Mouse (Mus musculus) forebrain, postnatal 0 days (tissue): Measurements from ENCODE around the gene Ndufv1. TPM values are rescaled to one million over a fixed set of nuclear protein-coding genes. Genes with fewer than 3 reads are reported as not detected.

Source experiments
- ATAC-seq: fragments of 200-750 bp; cut with Nextera tagmentation; 2 replicates; pipeline ENCODE4 v1.8.0; 2017; ENCODE audit warnings: mild to moderate bottlenecking, moderate library complexity
- DNase-seq: peaks from one replicate; pipeline ENCODE4 v3.0.0-alpha.2; 2015
- H3K27ac ChIP-seq: fragments of 300-500 bp; sonication (generic); 2 replicates; pipeline ENCODE4 v1.5.1; 2014; ENCODE audit warnings: low read depth, mild to moderate bottlenecking, antibody characterized with exemption, low read length, moderate library complexity, mixed read lengths
- H3K27me3 ChIP-seq: fragments of 300-500 bp; sonication (generic); 2 replicates; pipeline ENCODE4 v1.6.1; 2014; ENCODE audit warnings: mild to moderate bottlenecking, low read length, mixed read lengths; ENCODE audit not compliant: insufficient read depth
- H3K36me3 ChIP-seq: fragments of 300-500 bp; sonication (generic); 2 replicates; pipeline ENCODE4 v1.6.1; 2014; ENCODE audit warnings: mild to moderate bottlenecking, moderate library complexity; ENCODE audit not compliant: insufficient read depth
- H3K4me1 ChIP-seq: fragments of 300-500 bp; sonication (generic); 2 replicates; pipeline ENCODE4 v1.6.1; 2014; ENCODE audit warnings: antibody characterized with exemption; ENCODE audit not compliant: insufficient read depth
- H3K4me2 ChIP-seq: fragments of 300-500 bp; sonication (generic); 2 replicates; pipeline ENCODE4 v1.6.1; 2014; ENCODE audit warnings: low read depth, mild to moderate bottlenecking, moderate library complexity
- H3K4me3 ChIP-seq: fragments of 300-500 bp; sonication (generic); 2 replicates; pipeline ENCODE4 v1.5.1; 2014; ENCODE audit warnings: low read depth, low read length, mixed read lengths
- H3K9ac ChIP-seq: fragments of 300-500 bp; sonication (generic); 2 replicates; pipeline ENCODE4 v1.6.1; 2014; ENCODE audit warnings: mild to moderate bottlenecking
- H3K9me3 ChIP-seq: fragments of 300-500 bp; sonication (generic); 2 replicates; pipeline ENCODE4 v1.6.1; 2016; ENCODE audit warnings: low read length
- CTCF ChIP-seq: sonication (generic); IDR thresholded peaks from 2 replicates; pipeline ENCODE4 v1.5.1; 2016; ENCODE audit warnings: antibody characterized with exemption, control low read depth, low read depth
- WGBS: fragments of 180-500 bp; shearing (Covaris S2); extraction: QIAGEN DNeasy Blood & Tissue Kit; methylation state at CpG from one replicate; pipeline ENCODE4 v1.1.7; 2014; 5-methylcytosine and 5-hydroxymethylcytosine counted together
- polyA plus RNA-seq: library from polyadenylated mRNA; unstranded; fragments of >200 nt; fragmentation: Nextera tagmentation; extraction: Ambion mirVana; gene quantifications from 2 replicates; pipeline ENCODE4 v1.2.1, GENCODE M21; 2015
- total RNA-seq: library from RNA; depleted of rRNA; stranded (reverse); fragments of >200 nt; gene quantifications from 2 replicates; pipeline ENCODE4 v1.2.3, GENCODE M21; 2014

The Ndufv1 gene
- total and polyA plus RNA-seq, 2 experiments from 2014 or later: 250 to 268 TPM

DNA sequence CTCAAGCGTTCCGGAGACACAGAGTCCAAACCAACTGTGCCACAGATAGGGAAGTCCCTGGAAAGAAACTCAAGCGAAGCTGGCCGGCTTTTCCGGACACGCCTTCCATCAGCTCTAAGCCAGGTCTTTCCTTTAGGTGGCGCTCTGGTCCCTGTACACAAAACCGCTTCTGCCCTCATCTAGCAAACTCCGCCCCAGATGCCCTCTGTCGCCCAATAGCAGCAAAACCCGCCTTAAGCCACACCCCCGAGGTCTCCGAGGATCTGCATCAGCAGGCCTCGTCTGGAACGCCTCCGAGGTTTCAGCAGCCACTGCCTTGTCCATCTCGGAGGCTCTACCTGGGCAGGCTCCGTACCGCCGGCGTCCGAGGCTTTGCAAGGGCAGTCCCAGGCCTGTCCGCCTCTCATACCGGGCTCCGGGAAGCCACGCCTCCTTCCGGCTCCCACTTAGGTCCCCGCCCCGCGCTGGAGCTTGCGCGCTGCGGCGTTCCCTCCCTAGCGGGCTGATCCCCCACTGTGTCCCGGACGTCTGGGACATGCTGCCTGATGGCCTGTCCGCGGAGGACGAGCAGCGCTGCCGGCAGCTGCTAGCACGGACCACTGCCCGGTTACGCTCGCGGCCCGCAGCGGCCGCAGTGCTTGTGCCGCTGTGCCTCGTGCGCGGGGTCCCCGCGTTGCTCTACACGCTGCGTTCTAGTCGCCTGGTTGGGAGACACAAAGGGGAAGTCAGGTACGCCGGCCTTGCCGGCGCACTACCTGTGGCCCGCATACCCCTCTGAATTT lies 12.3 kb downstream of the Ndufv1 start, which contains the start of the genes Nudt8 and Gm49405:
Gene Nudt8, plus strand, starts transcription at position 462 of the 782 bp plus-strand sequence.
Gene Gm49405, plus strand, starts transcription at position 508 of the 782 bp plus-strand sequence.
- Histone ChIP-seq H3K36me3 (no peaks in the 10 kb centered on the region), H3K9ac (peak within 1 kb of the TSS; percentile 93), H3K27ac (peak within 1 kb of the TSS; percentile 91), H3K27me3 (no peaks in the 10 kb centered on the region), H3K4me2 (peak within 1 kb of the TSS; percentile 86), H3K4me1 (peaks cover 10% of the 10 kb centered on the region; the same call in 1 of the 2 replicates), H3K4me3 (peak within 1 kb of the TSS; percentile 77), H3K9me3 (no peaks in the 10 kb centered on the region)
- peak; percentile 83 for TF ChIP-seq CTCF
- WGBS: under 1% methylated on average over 64 of the region's 64 CpGs
- DNase-seq (peak; percentile 96), ATAC-seq (peak; percentile 93)

DNA sequence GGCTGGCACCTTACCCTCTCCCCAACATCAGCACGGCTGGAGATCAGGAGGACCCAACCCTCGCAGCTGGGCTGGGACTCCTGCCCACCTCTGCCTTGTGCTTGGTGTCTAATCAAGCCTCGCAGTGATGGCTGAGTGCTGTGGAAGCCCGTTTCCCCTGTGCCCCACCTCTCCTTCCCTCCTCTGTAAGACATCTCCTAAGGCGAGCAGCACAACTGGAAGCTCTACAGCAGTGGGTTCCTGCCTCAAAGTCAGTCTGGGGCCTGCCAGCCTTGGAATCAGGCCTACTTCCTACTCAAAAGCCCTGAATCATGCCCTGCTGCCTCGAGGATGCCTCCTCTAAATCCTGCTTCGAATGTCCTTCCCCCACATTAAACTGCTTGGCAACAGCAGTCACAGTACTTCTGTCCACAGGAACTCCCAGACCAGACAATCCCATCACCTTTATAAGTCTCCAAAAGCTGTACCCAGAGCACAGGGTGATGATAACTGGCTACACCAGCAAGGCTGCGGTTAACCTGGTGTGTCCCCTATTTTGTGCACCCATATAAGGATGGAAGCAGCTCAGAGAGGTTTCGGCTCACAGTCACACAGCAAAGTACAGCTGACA lies 13.4 kb downstream of the Ndufv1 start:
- H3K4me2 ChIP-seq: peak overlapping the region; percentile 86; the same call in 1 of the 2 replicates
- H3K27me3 ChIP-seq: no peaks in the 10 kb centered on the region
- no peaks in the 10 kb centered on the region for H3K9me3 ChIP-seq
- H3K36me3 ChIP-seq: no peaks in the 10 kb centered on the region
- ATAC-seq (no peak), DNase-seq (no peak)
- no peak overlapping the region for H3K9ac ChIP-seq
- no peak overlapping the region for H3K27ac ChIP-seq
- H3K4me3 ChIP-seq: no peak overlapping the region
- H3K4me1 ChIP-seq: peaks cover 10% of the 10 kb centered on the region; the same call in 1 of the 2 replicates
- no peak for TF ChIP-seq CTCF
- WGBS: 88% methylated on average over 9 of the region's 9 CpGs

DNA sequence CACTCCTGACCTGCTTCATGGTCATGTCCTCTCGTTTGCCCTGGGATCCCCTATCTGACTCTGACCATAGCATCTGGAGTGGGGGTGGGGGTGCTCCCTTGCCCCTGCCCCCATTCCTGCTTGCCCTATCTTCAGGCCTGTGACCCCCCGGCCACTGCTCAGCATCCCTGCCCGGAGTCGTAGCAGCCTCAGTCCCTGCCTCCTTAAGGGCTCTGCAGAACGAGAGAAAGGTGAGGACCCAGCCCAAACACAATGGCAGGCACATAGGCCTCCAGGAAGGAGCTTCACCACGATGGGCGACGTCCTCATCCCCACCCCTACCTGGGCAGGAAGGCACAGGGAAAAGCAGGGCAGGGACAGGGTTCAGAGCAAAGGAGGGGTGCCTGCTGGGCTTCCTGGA lies 14.3 kb downstream of the Ndufv1 start:
- Histone ChIP-seq H3K9me3 (no peaks in the 10 kb centered on the region), H3K27ac (no peak overlapping the region), H3K9ac (no peak overlapping the region), H3K4me1 (peaks cover 10% of the 10 kb centered on the region; the same call in 1 of the 2 replicates), H3K36me3 (no peaks in the 10 kb centered on the region), H3K4me2 (no peak overlapping the region), H3K4me3 (no peak overlapping the region), H3K27me3 (no peaks in the 10 kb centered on the region)
- DNase-seq: no peak
- no peak for TF ChIP-seq CTCF
- ATAC-seq: no peak
- WGBS: 78% methylated on average over 8 of the region's 8 CpGs

DNA sequence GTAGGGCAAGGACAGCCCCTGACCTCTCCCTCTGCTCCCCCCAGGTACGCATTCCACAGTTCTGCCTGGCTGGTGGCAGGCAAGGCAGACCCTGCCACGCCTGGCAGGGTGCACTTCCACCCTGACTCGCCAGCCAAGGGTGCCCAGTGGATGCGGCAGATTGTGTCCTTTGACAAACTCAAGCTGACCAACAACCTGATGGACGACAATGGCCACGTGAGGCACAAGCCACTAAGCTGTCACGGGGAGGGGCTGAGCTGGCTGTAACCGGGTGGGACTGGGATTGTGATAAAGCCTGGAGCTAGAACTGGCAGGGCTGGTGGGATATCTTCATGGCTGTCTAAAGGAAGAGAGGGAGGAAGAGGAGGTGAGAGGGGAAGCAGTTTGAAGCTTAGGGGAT lies 15.4 kb downstream of the Ndufv1 start:
- ATAC-seq (no peak), DNase-seq (no peak)
- Histone ChIP-seq H3K4me3 (no peak overlapping the region), H3K4me1 (peaks cover 10% of the 10 kb centered on the region; the same call in 1 of the 2 replicates), H3K36me3 (no peaks in the 10 kb centered on the region), H3K27ac (no peak overlapping the region), H3K27me3 (no peaks in the 10 kb centered on the region), H3K4me2 (no peak overlapping the region), H3K9me3 (no peaks in the 10 kb centered on the region), H3K9ac (no peak overlapping the region)
- WGBS: 66% methylated on average over 8 of the region's 8 CpGs
- TF ChIP-seq CTCF: no peak

DNA sequence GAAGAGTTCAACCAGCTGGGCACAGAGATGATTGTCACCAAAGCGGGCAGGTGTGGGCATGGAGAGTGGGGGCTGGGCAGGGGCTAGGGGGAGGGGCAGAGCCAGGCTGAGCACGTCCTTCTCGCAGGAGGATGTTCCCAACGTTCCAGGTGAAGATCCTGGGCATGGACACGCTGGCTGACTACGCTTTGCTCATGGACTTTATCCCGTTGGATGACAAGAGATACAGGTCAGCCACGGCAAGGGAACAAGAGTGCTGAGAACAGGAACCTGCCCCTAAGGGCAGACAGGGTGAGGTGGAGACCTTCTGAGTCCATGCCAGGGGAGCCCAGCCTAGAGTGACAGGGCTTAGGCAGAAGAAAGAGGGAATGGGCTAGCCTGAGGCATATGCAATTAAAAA lies 15.9 kb downstream of the Ndufv1 start:
- WGBS: 88% methylated on average over 8 of the region's 8 CpGs
- H3K27me3 ChIP-seq: no peaks in the 10 kb centered on the region
- no peak overlapping the region for H3K9ac ChIP-seq
- H3K4me1 ChIP-seq: peaks cover 9% of the 10 kb centered on the region; the same call in 1 of the 2 replicates
- DNase-seq (no peak), ATAC-seq (no peak)
- H3K27ac ChIP-seq: no peak overlapping the region
- no peaks in the 10 kb centered on the region for H3K36me3 ChIP-seq
- no peak overlapping the region for H3K4me3 ChIP-seq
- no peak overlapping the region for H3K4me2 ChIP-seq
- H3K9me3 ChIP-seq: no peaks in the 10 kb centered on the region
- no peak for TF ChIP-seq CTCF

DNA sequence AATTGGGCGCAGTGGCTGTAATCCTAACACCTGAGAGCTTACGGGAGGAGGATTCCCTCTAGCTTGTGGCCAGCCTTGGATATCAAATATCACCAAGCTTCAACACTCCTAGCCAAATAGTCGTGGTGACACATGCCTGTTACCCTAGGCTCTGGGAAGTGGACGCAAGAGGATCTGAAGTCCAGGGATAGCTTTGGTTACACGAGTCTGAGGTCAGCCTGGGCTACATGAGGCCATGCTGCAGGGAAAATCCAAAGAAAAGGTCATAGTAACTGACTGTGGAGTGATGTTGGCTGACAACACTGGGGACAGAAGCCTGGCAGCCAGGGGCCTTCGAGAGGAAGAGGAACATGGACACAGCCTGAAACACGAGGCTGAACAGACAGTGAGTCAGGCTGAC lies 16.5 kb downstream of the Ndufv1 start:
- Histone ChIP-seq H3K4me1 (peaks cover 3% of the 10 kb centered on the region; the same call in 1 of the 2 replicates), H3K9me3 (no peaks in the 10 kb centered on the region), H3K27me3 (no peaks in the 10 kb centered on the region), H3K9ac (no peak overlapping the region), H3K27ac (no peak overlapping the region), H3K36me3 (no peaks in the 10 kb centered on the region), H3K4me3 (no peak overlapping the region), H3K4me2 (no peak overlapping the region)
- ATAC-seq (no peak), DNase-seq (no peak)
- WGBS: 72% methylated on average over 7 of the region's 7 CpGs
- TF ChIP-seq CTCF: no peak

DNA sequence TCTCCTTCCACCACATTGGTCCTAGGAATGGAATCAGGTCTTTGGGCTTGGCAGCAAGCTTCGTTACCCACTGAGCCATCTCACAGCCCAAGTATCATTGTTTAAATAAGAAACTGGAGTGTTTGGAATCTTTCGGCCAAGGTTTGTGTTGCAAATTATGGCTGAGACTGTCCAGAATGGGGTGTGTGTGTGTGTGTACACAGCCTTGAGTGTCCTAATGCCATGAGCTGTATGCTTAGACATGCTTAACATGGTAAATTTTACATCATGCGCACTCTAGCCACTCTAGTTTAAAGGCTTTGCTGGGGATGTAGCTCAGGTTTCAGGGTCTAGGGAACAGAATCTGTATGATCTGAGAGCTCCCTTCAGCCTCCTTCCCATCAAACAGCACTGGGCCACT lies 17.1 kb downstream of the Ndufv1 start:
- H3K27me3 ChIP-seq: no peaks in the 10 kb centered on the region; the same call in 1 of the 2 replicates
- no peak overlapping the region for H3K4me2 ChIP-seq
- H3K4me1 ChIP-seq: no peaks in the 10 kb centered on the region
- no peak overlapping the region for H3K4me3 ChIP-seq
- H3K27ac ChIP-seq: no peak overlapping the region
- no peak for DNase-seq
- H3K9me3 ChIP-seq: no peaks in the 10 kb centered on the region
- no peaks in the 10 kb centered on the region for H3K36me3 ChIP-seq
- TF ChIP-seq CTCF: no peak
- no peak overlapping the region for H3K9ac ChIP-seq
- no peak for ATAC-seq
- WGBS: 86% methylated on average over 3 of the region's 3 CpGs
